Mouse (Mus musculus) lung, postnatal 36 days (tissue): Measurements from ENCODE around the gene Timm10.

Source experiments
- DNase-seq: peaks from one replicate; pipeline ENCODE4 v3.0.0; 2022; ENCODE audit warnings: mixed read lengths

Timm10 gene

DNA sequence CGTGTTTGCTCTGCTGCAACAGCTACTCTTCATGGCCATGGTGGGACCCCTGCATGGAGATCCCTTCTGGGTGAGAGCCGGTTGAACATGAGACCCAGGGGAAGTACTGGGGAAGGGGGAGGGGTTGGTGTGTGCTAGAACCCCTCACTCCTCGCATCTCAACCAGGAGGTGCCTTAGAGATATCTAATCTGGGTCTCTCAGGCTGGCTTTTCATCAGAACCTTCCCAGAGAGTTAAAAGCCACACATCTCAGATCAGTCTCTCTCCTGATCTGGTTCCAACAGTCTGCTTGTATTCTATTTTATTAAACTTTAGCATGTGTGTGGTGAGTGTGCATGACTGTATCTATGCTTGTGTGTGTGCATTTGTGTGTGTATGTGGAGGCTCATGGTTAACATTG is 34.6 kb downstream of the Timm10 start:
- no peak for DNase-seq

DNA sequence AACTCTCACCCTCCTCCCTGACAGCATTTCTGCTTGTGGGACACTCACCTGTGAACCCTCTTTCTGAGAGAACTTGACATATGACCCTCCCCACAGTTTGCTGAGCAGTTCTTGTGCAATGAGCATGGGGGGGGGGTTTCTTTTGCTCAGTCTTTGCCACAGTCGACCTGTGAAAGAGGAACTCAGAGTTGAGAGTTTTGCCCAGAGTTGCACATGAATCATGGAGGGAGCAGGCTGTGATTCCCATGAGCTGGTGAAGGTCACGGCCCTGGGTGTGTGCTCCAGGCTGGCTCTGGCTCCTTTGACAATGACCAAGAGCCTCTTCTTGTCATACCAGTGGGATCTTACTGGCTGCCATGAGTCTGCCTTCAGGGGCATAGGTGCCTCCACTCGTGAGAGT is 35.4 kb downstream of the Timm10 start:
- DNase-seq: no peak

DNA sequence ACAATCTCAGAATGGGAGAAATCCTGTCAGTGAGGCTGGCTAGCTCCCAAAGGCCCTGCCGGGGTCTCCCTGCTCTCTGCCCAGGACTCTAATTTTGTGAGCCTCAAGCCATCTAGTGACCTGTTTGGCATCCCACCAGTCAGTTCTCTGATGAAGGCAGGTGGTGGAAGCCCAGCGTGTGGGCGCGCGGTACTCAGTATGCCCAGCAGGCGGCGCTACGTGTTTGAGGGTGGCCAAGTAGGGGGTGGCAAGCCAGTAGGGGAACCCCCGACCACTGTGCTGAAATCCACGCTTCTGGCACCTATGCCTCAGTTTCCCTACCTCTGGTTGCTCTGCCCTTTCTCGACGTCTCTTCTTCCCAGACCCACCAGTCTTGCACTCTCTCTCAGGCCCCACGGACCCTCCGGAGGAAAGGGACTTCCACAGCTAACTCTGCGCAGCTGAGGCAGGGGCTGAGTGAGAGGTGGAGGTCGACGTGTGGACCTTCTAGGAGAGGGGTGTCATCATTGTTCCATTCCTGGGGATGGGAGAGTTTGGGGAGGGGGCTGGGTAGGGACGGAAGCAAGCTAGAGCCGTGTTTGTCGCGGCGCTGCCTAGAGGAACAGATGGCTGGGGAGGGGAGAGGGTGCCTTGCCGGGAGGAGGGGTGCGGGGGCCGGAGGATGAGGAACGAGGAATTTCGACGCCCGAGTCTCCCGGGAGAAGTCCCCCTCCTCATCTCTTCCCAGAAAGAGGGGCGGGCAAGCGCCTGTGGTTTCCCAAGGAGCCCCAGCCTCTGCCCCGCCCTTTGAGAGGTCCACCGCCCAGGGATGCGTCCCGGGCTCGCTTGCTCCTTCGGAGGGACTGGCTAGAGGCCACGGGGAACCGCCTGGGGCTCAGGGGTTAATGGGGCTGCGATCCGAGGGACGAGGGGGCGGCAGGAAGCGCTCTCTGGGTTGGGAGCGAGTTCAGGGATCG is 39.1 kb downstream of the Timm10 start:
- peak; percentile 54 for DNase-seq

DNA sequence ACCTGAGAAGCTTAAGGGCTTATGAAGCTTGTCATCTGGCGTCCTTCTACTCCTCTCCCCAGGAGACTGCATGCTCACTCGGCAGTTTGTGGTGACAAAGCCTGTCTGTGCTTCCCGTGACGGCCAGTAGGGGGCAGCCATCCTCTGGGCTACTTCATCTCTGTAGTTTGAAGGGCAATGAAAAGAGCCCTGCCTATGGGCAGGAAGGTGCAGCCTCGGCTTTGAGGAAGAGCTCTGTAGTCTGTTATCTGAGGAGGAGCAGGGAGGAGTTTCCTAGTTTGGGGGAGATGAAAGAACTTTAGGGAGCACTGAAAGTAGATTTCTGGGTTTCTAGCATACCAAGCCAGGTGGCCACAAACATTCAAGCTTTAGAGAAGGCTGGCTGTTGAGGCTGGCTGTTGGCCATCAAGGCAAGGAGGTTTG is 41.7 kb downstream of the Timm10 start:
- peak; percentile 79 for DNase-seq

DNA sequence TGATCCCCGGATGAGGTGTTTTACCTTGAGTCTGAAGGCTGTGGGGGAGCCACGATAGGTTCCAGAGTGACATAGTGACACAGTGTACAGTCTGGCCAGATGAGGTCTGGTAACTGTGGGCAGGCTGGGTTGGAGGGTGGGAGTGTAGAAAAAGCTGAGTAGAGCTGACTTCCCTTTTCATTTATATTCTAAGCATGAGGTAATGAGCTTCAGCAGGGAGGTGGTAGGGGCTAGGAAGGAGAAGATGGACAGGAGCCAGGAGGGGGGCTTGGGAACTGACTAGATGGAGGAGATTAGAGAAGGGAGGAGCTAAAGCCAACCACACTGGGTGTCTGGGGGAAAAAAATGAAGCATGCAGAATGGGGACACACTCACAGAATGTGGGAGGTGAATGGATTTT is 42.2 kb downstream of the Timm10 start:
- no peak for DNase-seq

DNA sequence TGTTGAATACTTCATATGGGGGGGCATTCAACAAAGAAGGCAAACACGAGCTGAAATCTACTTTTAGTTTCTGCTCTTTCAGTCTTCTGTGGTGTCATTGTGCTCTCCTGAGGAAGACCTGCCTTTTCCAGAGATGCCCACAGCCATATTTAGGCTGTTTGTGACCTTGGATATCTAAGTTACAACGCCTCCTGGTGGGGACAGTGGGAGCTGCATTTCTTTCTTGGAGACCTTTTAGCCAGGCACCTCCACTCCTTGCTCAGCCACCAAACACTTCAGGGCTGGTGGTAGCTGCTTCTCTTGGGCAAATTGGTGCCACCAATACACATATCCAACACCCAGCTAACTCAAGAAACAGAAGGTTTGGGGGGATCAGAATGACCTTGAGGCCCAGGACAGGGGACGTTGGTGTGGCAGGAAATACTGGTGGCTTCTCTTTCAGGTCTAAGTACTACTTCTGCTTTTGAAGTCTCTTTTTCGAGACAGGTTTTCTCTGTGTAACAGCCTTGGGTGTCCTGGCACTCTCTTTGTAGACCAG is 43.9 kb downstream of the Timm10 start:
- peak; percentile 46 for DNase-seq

DNA sequence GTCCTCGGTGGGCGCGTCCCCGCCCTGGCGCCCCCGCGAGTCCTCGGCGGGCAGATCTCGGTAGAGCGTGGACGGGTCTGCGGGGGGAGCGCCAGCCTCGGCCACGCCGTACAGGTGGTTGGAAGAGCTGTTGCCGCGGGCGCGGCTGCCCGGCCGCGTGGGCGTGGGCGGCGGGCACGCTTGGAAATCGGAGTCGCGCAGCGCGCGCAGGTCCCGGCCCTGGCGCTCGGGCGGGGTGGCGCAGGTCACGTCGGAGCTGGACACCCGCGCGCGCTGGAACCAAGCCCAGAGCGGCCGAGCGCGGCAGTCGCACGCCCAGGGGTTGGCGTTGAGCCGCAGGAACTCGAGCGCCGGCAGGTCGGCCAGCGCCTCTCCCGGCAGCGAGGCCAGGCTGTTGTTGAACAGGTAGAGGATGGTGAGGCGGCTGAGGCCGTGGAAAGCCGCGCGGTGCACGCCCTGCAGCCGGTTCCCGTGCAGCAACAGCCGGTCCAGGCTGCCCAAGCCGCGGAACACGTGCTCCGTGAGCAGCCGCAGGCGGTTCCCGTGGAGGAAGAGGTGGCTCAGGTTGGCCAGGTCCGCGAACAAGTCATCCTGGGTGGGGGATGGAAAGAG is 45.4 kb downstream of the Timm10 start:
- DNase-seq: peak; percentile 47

DNA sequence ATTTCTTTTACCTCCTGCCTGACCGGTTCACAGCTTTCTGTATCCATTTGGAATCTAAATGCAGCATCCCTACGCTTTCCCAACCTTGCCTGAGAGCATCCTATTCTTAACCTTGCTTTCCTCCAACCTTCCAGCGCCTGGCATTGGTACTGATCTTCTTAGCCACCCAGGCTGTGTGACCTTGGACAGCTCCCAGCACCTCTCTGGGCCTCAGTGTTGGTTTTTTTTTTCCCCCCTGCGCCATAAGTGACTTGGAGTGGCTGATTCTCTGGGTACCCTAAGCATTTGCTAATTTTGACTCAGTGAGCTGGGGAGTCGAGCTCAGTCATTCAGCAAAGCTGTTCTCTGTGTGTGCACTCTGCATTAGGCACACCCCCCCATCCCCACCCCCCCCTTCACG is 49.0 kb downstream of the Timm10 start:
- DNase-seq: no peak
